Mouse (Mus musculus): ENCODE data around the gene Ppef1. TPM values are rescaled to one million over a fixed set of nuclear protein-coding genes. Genes with fewer than 3 reads are reported as not detected.
A peak's percentile ranks its signal among the peaks of the same experiment; 100 is the strongest.

Gene Ppef1
- total and polyA plus RNA-seq, 3 experiments: 0.06 TPM; not detected in 2

- Histone ChIP-seq H3K27ac (no peak overlapping the region), H3K9ac (ENCODE audit: low read depth, low read length) (no peak overlapping the region), H3K36me3 (ENCODE audit: control insufficient read depth, insufficient read depth, low read length) (no peaks in the 10 kb centered on the region), H3K4me1 (ENCODE audit: control insufficient read depth, insufficient read depth, low read length) (no peaks in the 10 kb centered on the region), H3K79me2 (replicated peaks; ENCODE audit: control insufficient read depth, insufficient read depth, low read length) (no peaks in the 10 kb centered on the region), H3K4me3 (no peak overlapping the region), H3K27me3 (ENCODE audit: control insufficient read depth, insufficient read depth, low read length) (no peaks in the 10 kb centered on the region)
- intact Hi-C loops (cut with DNase I): no loop called here
- DNase-seq: no peak
- 89% methylated on average over 2 of the region's 2 CpGs for WGBS
- TF ChIP-seq POLR2A (IDR thresholded peaks at IDR 0.05; ENCODE audit: insufficient read depth, low read depth, low read length): no peak
- TF ChIP-seq CTCF (IDR thresholded peaks at IDR 0.05): no peak
- no peak for TF ChIP-seq EP300 (IDR thresholded peaks at IDR 0.05; ENCODE audit: insufficient read depth, low read depth, low read length)
Observed at GRCm38 (mm10) chrX:160690094-160690493, 45.5 kb downstream of the Ppef1 start.

GRCm38 (mm10) chrX:160669992-160670391 is 65.6 kb downstream of the Ppef1 start:
- intact Hi-C loops (cut with DNase I): no loop called here
- Histone ChIP-seq H3K9ac (ENCODE audit: low read depth, low read length) (no peak overlapping the region), H3K4me3 (no peak overlapping the region), H3K36me3 (ENCODE audit: control insufficient read depth, insufficient read depth, low read length) (no peaks in the 10 kb centered on the region), H3K27ac (no peak overlapping the region), H3K4me1 (ENCODE audit: control insufficient read depth, insufficient read depth, low read length) (no peaks in the 10 kb centered on the region), H3K27me3 (ENCODE audit: control insufficient read depth, insufficient read depth, low read length) (no peaks in the 10 kb centered on the region), H3K79me2 (replicated peaks; ENCODE audit: control insufficient read depth, insufficient read depth, low read length) (no peaks in the 10 kb centered on the region)
- 72% methylated on average over 1 of the region's 1 CpGs for WGBS
- no peak for DNase-seq
- no peak for TF ChIP-seq POLR2A (IDR thresholded peaks at IDR 0.05; ENCODE audit: insufficient read depth, low read depth, low read length)
- TF ChIP-seq EP300 (IDR thresholded peaks at IDR 0.05; ENCODE audit: insufficient read depth, low read depth, low read length): no peak
- TF ChIP-seq CTCF (IDR thresholded peaks at IDR 0.05): no peak

GRCm38 (mm10) chrX:160610882-160611644 is 124.5 kb downstream of the Ppef1 start:
- DNase-seq: no peak
- Histone ChIP-seq H3K4me1 (ENCODE audit: control insufficient read depth, insufficient read depth, low read length) (no peaks in the 10 kb centered on the region), H3K36me3 (ENCODE audit: control insufficient read depth, insufficient read depth, low read length) (no peaks in the 10 kb centered on the region), H3K27ac (no peak overlapping the region), H3K27me3 (ENCODE audit: control insufficient read depth, insufficient read depth, low read length) (no peaks in the 10 kb centered on the region), H3K4me3 (no peak overlapping the region), H3K9ac (ENCODE audit: low read depth, low read length) (no peak overlapping the region), H3K79me2 (replicated peaks; ENCODE audit: control insufficient read depth, insufficient read depth, low read length) (no peaks in the 10 kb centered on the region)
- no peak for TF ChIP-seq EP300 (IDR thresholded peaks at IDR 0.05; ENCODE audit: insufficient read depth, low read depth, low read length)
- intact Hi-C loops (cut with DNase I): no loop called here
- WGBS: 60% methylated on average over 4 of the region's 4 CpGs

- 87% methylated on average over 2 of the region's 2 CpGs for WGBS
- H3K4me1 ChIP-seq (ENCODE audit: control insufficient read depth, insufficient read depth, low read length): no peaks in the 10 kb centered on the region
- TF ChIP-seq POLR2A (IDR thresholded peaks at IDR 0.05; ENCODE audit: insufficient read depth, low read depth, low read length) (no peak), EP300 (IDR thresholded peaks at IDR 0.05; ENCODE audit: insufficient read depth, low read depth, low read length) (no peak), CTCF (IDR thresholded peaks at IDR 0.05) (no peak)
- no peaks in the 10 kb centered on the region for H3K27me3 ChIP-seq (ENCODE audit: control insufficient read depth, insufficient read depth, low read length)
- intact Hi-C loops (cut with DNase I): no loop called here
- no peak overlapping the region for H3K4me3 ChIP-seq
- no peaks in the 10 kb centered on the region for H3K79me2 ChIP-seq (replicated peaks; ENCODE audit: control insufficient read depth, insufficient read depth, low read length)
- no peak overlapping the region for H3K27ac ChIP-seq
- H3K9ac ChIP-seq (ENCODE audit: low read depth, low read length): no peak overlapping the region
- DNase-seq: no peak
- H3K36me3 ChIP-seq (ENCODE audit: control insufficient read depth, insufficient read depth, low read length): no peaks in the 10 kb centered on the region
Observed at GRCm38 (mm10) chrX:160610482-160610881, 125.1 kb downstream of the Ppef1 start.

GRCm38 (mm10) chrX:160609849-160610248 is 125.7 kb downstream of the Ppef1 start:
- Histone ChIP-seq H3K27ac (no peak overlapping the region), H3K4me1 (ENCODE audit: control insufficient read depth, insufficient read depth, low read length) (peaks cover 4% of the 10 kb centered on the region), H3K4me3 (no peak overlapping the region), H3K36me3 (ENCODE audit: control insufficient read depth, insufficient read depth, low read length) (no peaks in the 10 kb centered on the region), H3K9ac (ENCODE audit: low read depth, low read length) (no peak overlapping the region), H3K27me3 (ENCODE audit: control insufficient read depth, insufficient read depth, low read length) (no peaks in the 10 kb centered on the region), H3K79me2 (replicated peaks; ENCODE audit: control insufficient read depth, insufficient read depth, low read length) (no peaks in the 10 kb centered on the region)
- 43% methylated on average over 3 of the region's 3 CpGs for WGBS
- no peak for DNase-seq
- intact Hi-C loops (cut with DNase I): no loop called here
- no peak for TF ChIP-seq POLR2A (IDR thresholded peaks at IDR 0.05; ENCODE audit: insufficient read depth, low read depth, low read length)
- peak; percentile 65 for TF ChIP-seq CTCF (IDR thresholded peaks at IDR 0.05)

- 39% methylated on average over 6 of the region's 6 CpGs for WGBS
- no peak overlapping the region for H3K9ac ChIP-seq (ENCODE audit: low read depth, low read length)
- no peaks in the 10 kb centered on the region for H3K79me2 ChIP-seq (replicated peaks; ENCODE audit: control insufficient read depth, insufficient read depth, low read length)
- H3K4me3 ChIP-seq: no peak overlapping the region
- no peaks in the 10 kb centered on the region for H3K27me3 ChIP-seq (ENCODE audit: control insufficient read depth, insufficient read depth, low read length)
- no peak for DNase-seq
- H3K27ac ChIP-seq: peak overlapping the region; percentile 31; the same call in 1 of the 2 replicates
- intact Hi-C loops (cut with DNase I): no loop called here
- H3K4me1 ChIP-seq (ENCODE audit: control insufficient read depth, insufficient read depth, low read length): peaks cover 17% of the 10 kb centered on the region
- TF ChIP-seq CTCF (IDR thresholded peaks at IDR 0.05): no peak
- peaks cover 2% of the 10 kb centered on the region; the same call in 1 of the 2 replicates for H3K36me3 ChIP-seq (ENCODE audit: control insufficient read depth, insufficient read depth, low read length)
Observed at GRCm38 (mm10) chrX:160603981-160604541, 131.5 kb downstream of the Ppef1 start.
